Mouse (Mus musculus): ENCODE results near the gene Jarid2. TPM values are rescaled to one million over a fixed set of nuclear protein-coding genes. Genes with fewer than 3 reads are reported as not detected.

The Jarid2 gene
- polyA plus RNA-seq (2014; fragmentation: Illumina TruSeq; extraction: RNeasy Lipid Tissue Mini Kit (QIAGEN cat#74804); ENCODE audit: low read depth, low replicate concordance): 30.9 TPM

DNA sequence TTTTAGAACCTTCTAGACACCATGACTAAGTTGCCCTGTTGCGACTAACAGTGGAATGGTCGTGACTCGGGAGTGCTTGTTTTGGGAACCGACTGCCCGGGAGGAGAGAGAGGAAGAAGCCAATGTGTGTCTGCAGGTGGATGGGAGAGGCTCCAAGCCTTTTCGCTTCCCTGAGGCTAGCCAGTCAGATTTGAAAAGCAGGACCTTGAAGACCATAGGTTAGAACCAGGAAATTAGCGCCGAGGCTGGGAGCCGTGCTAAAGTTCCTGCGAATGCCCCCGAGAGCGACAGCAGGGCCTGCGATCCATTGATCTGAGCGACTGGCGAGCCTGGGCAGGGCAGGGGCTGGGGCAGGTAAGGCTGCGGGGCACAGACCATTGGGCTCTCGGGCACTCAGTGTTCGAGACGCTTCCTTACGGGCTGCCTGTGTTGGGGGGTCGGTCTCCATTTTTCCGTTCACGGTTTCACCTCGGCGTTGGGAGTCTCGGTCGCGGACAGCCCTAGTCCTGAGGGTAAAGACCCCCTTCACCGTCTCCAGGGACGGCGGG lies at the start of gene Jarid2:
Jarid2 (plus strand) TSS at position 51 of the 548 bp plus-strand sequence.

Measured in adrenal gland, adult 10 weeks (tissue).